Mouse (Mus musculus) gastrocnemius, postnatal 4 days (tissue): ENCODE measurements around the gene Rnf157. TPM values are rescaled to one million over a fixed set of nuclear protein-coding genes. Genes with fewer than 3 reads are reported as not detected.
"Not testable (repeated sequence)": the region's sequence is repeated elsewhere in the genome, so short reads cannot be mapped to it uniquely, and the experiment has no call there.

Experiments used
- DNase-seq, 2 experiments: peaks; one replicate each; pipeline ENCODE4 v3.0.0; 2021 to 2022; ENCODE audit warnings: low spot score in 2 of 2, mixed read lengths in 2 of 2
- total RNA-seq, 2 experiments: library from RNA; stranded (reverse); gene quantifications; 2 replicates each; pipeline ENCODE4 v1.2.3; 2021

The Rnf157 gene
- total RNA-seq, 2 experiments from 2014 or later = 32.8 to 37.3 TPM

DNA sequence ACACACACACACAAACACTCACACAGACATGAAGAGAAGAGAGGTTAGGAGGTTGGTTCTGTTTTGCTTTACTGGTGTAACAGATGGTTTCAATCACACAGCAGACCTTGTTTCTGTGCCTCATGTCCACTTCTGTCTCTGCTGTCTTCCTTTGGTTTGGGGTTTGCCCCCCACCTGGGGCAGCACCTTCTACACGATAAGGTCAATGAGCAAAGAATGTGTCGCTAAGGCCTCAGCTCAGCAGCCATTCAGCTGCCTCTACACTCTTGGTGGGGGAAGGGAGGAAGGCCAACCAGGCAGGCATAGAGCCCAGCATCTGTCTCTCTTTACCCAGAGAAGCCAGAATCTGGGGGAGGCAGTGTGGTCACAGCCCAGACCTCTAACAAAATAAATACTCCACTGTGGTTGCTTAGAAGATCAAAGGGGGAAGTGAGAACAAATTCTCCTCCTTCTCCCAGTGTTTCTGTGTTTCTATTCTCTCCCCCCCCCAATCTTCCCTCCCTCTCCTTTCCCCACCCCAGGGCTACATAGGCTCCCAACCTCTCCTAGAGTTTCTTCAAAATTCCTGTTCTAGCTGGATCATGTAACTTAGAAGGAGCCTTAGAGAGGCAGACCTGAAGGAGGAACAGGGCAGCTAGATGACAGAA, 5.5 kb upstream of the Rnf157 start:
- peak in 1 of 2 experiments; percentile 47 for DNase-seq

DNA sequence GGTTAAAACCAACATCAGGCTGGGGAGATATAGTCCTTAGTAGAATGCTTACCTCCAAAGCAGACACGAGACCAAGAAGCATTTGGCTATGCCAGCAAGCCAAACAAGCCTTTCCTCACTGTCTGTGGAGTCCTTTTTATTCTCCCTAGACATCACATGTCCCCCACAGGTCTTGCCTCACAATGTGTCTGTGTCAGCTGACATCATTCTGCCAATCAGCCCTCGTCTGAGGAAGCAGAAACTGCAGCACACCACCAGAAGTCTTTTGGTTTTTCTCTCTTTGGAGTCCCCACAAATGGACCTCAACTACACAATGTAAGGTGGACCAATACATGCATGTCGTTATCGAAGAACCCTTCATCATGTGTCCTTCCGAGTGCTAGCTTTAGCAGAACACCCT, 4.2 kb upstream of the Rnf157 start:
- no peak for DNase-seq

DNA sequence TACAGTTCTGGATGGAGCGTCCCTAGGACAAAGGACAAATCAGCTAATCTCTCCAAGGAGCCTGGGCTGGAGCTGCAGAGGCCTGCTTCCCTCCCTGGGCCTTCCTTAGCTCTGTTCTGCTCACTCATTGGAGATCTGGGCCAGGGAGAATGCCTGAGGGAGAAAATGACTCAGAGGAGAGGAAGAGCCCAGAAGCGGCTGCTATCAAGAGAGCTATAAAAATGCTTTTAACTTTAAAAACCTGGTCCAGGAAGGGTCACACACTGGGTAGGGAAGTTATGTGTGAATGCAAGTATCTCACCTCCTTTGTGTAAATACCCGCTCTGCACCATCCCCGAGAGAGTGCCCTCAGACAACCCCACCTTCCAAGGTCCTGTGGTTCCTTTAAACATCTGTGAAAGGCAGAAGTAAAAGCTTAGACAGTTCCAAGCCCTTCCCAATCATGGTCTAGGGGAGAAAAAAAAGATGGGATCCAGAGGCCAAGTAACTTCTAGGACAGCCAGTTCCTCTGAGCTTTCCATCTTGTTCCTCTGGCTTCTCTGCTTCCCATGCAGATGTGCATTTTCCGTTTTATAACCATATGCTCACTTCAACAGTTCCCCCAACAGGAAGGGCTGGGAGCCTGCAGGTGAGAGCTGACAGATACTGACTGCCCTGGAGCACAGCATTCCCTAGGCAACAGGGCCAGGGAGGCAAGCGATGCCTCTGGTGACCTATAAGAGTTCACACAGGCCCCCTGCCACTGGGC, 3.5 kb upstream of the Rnf157 start:
- DNase-seq = no peak

DNA sequence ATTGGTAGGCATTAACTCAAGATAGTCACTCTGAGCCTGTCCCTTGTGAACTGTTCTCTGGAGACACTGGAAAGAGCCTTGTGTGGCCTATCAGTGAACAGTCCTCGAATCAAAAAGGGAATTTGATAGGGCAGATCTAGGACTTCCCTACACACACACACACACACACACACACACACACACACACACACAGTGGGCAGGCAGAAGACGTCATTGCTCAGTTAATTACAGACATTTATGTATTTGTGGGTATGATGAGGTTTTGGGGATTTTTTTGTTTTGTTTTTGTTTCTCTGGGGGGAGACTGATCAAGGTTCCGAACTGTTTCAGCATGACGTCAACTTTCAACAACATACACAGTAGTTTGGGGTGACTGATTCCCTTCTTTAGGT, 795 bp upstream of the Rnf157 start:
- DNase-seq = no peak

DNA sequence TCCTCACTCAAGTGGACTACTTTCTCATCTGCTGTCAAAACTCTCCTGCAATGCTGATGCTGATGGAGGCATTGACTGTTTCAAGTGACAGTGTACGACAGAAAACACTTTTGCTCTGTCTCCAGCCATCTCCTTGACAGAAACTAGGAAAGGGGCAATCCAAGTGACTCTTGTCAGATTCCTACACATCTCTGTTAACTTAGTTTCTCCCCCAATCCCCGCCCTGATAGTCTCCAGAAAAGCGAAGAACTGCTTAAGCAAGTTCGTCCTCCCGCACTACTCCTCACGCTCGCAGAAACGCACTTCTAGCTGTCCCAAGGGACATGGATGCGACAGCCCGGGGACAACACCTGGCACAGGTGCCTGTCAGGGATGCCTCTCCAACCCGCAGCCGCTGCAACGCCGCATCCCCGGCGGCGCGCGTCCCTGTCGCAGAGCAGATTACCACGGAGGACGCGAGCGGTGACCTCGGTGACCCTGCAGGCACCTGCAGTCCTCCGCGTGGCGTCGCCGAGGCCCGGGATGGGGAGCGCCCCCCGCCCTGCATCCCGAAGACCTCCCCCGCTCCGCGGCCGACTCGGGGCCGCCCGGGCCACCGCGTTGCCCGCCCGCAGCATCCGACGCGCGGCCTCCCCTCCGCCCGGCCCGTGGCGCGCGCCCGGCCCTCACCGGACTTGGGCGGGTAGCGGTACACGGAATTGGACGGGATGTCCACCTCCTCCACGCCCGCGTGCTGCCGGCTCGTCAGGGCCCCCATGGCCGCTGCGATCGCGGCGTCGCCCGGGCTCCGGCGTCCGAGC, 604 bp downstream of the Rnf157 start:
- DNase-seq = peak in 1 of 2 experiments; percentile 33

DNA sequence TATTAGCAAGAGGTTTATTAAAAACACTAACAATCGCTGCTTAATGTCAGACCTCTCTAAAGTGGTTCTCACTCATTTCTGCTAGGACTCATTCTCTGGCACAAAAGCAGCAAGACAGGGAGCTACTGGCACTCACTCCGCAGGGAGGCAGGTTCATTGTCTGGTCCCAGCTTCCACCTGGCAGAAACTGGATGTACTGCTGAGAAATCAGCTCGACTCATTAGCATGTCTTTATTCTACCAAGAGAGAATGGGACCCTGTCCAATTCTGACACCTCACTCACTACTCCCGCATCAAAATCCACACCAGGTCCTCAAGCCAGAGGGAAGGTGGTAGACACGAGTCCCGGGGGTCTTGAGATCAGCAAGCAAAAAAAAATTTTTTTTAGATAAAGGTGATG, 1.2 kb downstream of the Rnf157 start:
- no peak for DNase-seq

DNA sequence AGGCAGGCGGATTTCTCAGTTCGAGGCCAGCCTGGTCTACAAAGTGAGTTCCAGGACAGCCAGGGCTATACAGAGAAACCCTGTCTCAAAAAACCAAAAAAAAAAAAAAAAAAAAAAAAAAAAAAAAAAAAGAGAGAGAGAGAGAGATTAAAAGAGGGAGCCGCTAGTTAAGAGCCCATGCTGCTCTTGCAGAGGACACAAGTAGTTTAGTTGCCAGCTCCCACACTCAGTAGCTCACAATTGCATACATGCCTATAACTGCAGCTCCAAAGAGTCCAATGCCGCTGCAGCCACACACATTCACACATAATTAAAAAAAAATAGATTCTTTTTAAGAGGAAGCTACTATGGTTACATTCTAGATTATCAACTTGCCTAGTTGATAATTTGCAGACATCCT, 2.4 kb downstream of the Rnf157 start:
- not testable (repeated sequence) for DNase-seq

DNA sequence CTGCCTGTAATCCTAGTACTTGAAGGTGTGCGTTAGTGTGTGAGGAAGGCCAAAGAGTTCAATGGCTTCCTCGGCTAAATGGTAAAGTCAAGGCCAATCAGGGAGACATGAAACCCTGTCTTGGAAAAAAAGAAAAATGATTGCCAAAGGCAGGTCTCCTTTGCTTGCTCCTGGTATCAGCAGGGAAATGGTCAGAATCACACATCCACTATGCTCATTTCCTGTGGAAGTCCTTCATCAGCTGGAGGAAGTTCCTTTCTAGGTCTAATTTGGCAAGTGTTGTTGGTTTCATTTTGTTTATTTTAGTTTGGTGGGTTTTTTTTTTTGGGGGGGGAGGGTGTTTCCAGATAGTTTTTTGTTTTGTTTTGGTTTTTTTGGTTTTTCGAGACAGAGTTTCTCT, 3.8 kb downstream of the Rnf157 start:
- DNase-seq = no peak

DNA sequence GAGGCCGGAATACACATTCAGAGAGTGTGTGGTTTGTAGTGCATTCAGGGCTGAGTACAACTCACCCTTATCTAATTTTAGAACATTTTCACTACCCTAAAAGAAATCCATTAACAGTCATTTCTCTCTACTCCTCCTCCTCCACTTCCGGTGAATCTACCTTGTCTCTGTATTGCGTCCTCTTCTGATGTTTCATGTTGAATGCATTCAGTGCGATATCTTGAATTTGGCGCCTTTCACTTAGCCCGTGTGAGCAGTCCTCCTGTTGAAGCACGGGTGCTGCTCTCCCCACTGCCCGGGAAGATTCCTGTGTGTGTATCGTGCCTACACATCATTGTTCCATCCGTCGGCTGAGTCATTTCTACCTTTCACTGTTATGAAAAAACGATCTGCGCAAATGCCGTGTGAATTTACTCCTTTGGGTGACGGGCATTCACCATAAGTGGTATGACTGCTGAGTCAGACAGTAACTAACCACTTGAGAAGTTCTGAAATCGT, 6.6 kb downstream of the Rnf157 start:
- no peak for DNase-seq

DNA sequence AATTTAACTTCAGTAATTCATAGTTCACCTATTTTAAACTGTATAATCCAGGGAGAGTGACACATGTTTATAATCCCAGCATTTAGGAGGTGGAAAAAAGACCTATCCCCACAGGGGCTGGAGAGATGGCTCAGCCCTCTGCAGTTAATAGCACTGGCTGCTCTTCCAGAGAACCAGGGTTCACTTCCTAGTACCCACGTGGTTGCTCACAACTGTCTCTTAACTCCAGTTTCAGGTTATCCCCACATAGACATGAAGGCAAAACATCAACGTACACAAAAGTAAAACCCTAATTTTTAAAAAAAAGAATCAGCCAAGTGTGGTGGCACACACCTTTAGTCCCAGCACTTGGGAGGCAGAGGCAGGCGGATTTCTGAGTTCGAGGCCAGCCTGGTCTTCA, 7.2 kb downstream of the Rnf157 start:
- no peak for DNase-seq

DNA sequence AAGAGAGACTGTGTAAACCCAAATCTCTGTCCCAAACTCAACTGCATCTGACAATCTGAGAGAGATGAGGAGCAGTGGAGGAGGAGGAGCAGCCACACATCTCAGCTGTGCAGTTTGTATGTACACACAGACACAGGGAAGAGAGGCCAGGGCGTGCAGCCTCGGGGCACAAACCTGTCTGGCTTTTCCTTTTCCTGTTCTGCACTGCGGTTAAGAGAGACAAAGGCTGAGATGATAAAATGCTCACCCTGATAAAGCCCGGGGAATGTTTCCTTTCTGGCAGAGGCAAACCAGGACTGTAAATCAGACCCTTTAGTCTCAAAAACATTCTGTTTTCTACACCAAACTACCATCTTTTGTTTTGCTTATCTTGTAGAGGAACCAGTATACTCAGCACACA, 12.3 kb downstream of the Rnf157 start:
- no peak for DNase-seq

DNA sequence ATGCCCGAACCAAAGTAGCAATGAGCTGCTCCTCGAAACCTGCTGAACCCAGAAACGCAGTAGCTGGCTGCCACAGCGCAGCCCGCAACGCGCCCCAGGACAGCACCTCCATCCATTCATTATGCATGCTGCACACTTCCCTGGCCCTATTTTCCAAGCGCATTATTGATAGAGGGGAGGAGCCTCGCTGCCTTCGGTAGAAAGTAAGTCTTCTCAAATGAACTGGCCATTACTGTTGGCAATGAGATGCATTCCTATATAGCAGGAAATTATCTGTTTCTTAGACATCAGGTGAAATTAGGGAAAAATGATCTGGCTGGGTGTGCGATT, 14.5 kb downstream of the Rnf157 start:
- DNase-seq = no peak

DNA sequence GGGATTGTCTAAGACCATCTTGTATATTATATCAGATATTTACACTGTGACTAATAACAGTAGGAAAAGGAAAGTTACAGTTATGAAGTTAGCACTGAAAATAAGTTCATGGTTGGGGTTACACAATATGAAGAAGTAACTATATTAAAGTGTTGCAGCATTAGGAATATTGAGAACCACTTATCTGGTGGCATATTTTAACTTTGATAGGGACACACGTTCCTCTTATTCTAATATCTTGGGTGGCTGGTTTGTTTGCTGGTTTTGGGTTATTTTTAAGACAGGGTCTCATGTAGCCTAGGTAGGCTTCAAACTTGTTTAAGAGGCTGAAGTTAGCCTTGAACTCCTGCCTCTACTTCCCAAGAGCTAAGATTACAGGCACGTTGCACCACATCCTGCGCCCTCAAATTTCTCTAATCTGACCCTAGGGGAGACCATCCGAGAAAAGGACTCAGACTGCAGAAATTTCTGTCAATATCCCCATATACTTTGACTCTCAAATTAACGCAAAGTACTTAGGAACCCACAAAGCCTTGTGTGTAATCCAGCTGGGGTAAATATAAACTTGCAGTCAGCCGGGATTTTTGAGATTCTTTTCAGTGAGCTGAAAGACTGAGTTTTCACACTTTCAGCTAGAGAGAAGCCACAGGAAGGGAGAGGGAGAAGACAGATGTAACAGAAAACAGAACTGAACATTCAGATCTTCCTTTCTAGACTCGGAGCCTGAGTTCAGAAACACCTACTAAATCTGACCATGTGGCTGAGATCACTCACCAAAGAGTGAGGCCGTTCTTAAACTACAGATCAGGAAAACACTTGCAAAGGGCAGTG, 15.1 kb downstream of the Rnf157 start:
- no peak for DNase-seq

DNA sequence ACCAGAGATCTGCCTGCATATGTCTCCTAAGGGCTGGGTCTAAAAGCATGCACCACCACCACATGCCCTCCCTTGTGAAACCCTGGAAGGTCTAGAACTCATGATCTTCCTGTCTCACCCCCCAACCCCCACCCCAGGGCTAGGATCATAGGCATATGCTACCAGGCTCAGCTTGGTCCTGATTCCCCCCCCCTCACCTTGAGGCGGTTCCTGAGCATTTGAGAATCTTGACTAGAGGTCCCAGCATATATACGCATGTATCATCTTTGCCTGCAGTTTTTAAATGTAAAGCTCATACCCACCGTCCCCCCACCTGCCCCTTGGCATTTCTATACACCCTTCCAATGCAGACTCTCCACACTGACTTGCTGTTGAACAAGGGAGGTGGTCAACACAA, 15.9 kb downstream of the Rnf157 start:
- no peak for DNase-seq

DNA sequence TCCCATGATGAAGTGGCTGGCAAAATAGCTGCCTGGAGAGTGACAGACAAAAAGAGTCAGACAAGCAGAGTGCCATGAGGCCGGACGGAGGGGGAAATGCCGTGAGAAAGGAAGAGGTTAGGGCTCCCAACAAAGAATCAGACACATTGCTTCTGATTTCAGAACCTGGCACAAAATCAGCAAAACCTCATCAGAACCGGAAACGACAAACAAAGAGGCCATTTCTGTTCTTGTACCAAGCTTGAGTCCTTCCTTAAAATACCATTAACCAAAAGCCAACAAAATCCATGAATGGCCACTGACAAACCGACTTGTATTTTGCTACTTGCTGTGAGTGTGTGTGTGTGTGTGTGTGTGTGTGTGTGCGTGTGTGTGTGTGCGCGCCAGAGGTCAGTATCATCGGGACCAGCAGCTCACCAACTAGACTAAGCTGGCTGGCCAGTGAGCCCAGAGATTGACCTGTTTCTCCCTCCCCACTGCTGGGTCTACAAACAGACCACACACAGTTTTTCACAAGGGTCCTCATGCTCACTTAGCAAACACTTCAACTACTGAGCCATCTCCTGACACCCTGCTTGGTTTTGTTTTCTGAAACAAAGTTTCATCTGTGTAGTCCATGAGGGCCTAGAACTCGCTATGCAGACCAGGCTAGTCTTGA, 16.4 kb downstream of the Rnf157 start:
- no peak for DNase-seq

DNA sequence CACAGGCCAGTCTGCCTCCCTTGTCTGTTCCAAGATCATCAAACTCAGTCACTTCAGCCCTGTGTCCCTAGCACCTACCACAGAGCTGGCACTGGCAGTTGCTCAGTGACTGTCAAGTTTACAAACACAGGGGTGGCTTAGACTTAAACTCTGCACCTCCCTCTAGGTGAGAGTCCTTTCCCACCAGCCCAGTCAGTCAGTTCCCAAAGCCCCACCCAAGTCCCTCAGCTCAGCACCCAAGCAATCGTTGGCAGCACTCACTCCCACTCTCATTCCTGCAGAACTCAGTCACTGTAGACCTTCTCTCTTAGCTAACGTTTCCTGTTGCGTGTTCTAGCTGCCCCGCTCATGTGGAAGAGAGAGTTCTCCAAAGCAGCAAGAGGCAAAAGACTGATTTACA, 18.1 kb downstream of the Rnf157 start:
- DNase-seq = no peak

DNA sequence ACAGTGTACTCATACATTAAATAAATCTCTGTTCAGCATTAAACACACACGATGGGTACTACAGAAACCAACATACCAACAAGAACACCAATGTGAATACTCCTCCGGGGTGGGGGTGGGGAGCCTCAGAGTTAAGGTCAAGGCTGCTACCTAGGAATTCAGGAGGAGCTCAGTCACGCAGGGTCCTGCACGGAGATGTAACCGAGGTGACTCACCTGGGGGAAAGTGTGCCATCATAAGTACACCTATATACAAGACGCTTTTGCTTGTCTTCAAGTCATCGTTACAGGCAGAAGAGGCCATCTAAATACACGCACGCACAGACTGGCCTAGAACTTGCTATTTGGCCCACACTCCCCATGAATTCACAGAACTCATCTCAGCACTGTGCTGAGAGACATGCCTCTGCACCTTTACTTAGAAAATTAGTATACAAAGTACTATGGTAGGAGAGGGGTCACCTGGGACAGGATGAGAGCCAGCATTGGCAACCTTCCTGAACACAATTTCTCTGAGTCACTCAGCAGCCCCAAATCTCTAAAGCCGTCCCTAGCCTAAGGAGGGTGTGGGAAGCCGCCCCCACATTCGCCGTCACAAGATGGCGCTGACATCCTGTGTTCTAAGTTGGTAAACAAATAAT, 23.9 kb downstream of the Rnf157 start:
- DNase-seq = no peak

DNA sequence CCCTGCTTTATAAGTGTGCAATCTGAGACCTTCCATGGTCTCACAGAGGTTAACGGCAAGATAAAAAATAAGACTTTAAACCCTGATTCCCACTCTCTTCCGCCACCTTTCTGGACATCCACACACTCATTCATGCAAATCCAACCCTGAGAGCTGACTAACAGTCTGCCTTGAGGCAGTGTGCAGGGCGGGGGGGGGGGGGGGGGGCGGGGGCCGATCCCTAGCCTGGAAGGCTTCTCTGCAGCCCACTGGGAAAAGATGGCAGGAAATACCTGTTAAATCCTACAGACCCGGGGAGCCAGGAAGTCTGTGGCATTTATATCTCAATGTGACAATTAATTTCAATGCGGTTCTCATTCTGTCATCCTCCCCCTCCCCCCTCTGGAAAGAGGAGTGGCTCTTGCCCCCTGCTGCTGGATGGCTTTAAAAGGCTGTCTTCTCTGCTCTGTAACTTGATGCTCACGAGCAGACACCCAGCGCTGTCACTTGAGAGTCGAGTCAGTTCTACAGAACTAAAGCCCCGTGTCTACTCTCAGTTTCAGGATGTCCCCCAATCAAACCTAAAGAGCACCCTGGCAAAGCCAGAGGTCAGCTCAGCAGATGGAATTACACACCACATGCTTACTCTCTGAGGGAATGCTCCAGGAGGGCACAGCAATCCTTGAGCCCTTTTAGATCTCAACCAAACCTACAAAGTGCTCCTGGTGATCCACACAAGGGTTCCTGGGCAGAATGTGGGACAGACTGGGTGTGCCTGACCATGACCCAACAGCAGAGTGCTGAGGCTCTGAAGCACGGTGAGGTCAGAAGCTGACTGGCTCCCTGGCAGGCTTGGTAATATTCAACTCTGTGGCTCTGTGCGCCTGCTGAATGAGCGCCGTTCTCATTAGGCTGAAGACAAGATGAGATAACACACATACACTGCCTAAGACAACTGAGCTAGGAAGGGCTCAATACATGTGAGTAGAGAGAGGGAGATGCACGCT, 25.5 kb downstream of the Rnf157 start:
- peak in 1 of 2 experiments; percentile 21 for DNase-seq

DNA sequence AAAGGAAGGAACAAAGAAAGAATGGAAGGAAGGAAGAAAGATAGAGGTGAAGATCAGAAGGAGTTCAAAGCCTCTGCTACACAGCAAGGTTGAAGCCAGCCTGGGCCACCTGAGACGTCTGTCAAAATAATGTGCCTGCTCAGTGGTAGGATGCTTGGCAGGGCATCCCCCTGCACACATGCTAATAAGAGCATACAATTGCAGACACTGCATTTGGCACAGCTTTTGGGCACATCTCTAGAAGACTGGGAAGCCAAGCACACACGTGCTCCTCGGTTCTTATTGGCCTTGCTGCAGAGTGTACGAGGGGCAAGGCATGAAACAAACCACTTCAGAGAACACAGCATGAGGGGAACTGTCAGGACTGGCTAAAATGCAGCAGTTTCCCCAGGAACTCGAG, 26.8 kb downstream of the Rnf157 start:
- DNase-seq = no peak
